Mouse (Mus musculus) ES-Bruce4 (cell line): ENCODE data around the gene Ccdc33.

ENCODE experiments used
- CTCF ChIP-seq: IDR thresholded peaks from one replicate; pipeline ENCODE4 v1.8.1; 2011; ENCODE audit warnings: low read depth, low read length
- EP300 ChIP-seq: IDR thresholded peaks from 2 replicates; pipeline ENCODE4 v1.6.1; 2011; ENCODE audit warnings: low read depth, low read length; ENCODE audit not compliant: insufficient read depth
- POLR2A ChIP-seq: IDR thresholded peaks from one replicate; pipeline ENCODE4 v1.8.1; 2011; ENCODE audit warnings: low read length; ENCODE audit not compliant: insufficient read depth

- TF ChIP-seq CTCF (no peak), POLR2A (no peak), EP300 (no peak)
These were observed 10.3 kb upstream of the Ccdc33 start for GRCm38 (mm10) chr9:58128926-58129413.
